ENCODE assay signal across 8 mouse cellular contexts in the genomic region with DNA sequence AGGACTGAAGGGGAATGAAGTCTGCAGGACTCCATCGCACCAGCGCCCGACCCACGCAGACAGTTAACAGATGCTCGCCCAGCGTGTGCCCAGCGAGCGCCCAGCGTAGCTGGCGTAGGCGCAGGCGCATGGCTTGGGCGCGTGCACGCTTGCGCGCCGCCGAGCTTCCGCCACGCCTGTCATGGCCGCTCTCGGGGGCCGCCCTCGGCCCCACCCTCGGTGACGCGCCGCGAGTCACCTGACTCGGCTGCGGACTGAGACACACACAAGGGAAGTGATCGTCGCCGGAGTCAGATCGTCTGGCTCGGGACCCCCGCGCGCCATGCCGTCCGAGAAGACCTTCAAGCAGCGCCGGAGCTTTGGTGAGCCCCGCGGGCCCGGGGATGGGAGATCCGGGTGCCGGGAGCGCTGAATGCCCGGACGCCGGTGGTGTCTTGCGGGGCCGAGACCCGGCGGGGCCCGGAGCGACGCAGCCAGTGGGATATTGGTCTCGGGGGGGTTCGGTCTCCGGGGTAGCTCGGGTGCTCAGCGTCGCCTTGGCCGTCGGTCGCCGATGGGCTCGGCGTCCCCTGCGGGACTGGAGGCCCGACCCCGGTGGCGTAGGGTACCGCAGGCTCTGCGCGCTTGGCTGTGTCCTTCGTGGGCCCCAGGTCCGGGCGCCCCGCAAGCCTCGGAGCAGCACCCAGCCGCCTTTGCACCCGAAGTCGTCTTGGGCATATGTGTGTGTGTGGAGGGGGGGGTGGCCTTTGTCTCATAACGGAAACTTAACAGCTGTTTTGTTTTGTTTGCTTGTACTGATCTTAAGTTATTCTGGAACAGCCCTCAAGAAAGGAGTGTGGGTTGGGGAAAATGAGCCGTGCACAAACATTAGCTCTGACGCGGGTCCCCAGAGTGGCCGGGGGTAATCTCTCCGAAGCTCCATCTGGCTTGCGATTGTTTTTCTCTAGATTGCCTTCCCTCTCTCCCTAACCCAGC. TPM values are rescaled to one million over a fixed set of nuclear protein-coding genes. Genes with fewer than 3 reads are reported as not detected.
A peak's percentile ranks its signal among the peaks of the same experiment; 100 is the strongest.
DNase-seq lines count a peak whose midpoint lies in the region; ATAC-seq and TF ChIP-seq lines count a peak whose summit lies in the region.

Gene Map1lc3b (plus strand): TSS at position 159 of the 975 bp plus-strand sequence.

- intact Hi-C loops in heart, adult 2 months (cut with DNase I) = no loop called here

- no peaks in the 10 kb centered on the region for H3K27me3 ChIP-seq in embryonic facial prominence, embryonic 13.5 days
- H3K27me3 ChIP-seq in heart, adult 2 months (ENCODE audit: control insufficient read depth, insufficient read depth, low read length) = no peaks in the 10 kb centered on the region
- no peaks in the 10 kb centered on the region for H3K27me3 ChIP-seq in limb, embryonic 13.5 days
- H3K27me3 ChIP-seq in midbrain, embryonic 16.5 days (ENCODE audit: control insufficient read depth, insufficient read depth, low read depth, low read length) = no peaks in the 10 kb centered on the region

- peak; percentile 68 for ATAC-seq in embryonic facial prominence, embryonic 13.5 days (ENCODE audit: insufficient number of reproducible peaks, insufficient read depth, low FRiP score, low TSS enrichment, low read depth)
- peak; percentile 88 for ATAC-seq in limb, embryonic 13.5 days (ENCODE audit: low FRiP score, low read depth)
- ATAC-seq in midbrain, embryonic 16.5 days = peak; percentile 83

- H3K4me1 ChIP-seq in embryonic facial prominence, embryonic 13.5 days = peaks cover 26% of the 10 kb centered on the region
- H3K4me1 ChIP-seq in heart, adult 2 months (ENCODE audit: control insufficient read depth, insufficient read depth, low read length) = peaks cover 26% of the 10 kb centered on the region
- peaks cover 23% of the 10 kb centered on the region for H3K4me1 ChIP-seq in limb, embryonic 13.5 days
- peaks cover 25% of the 10 kb centered on the region for H3K4me1 ChIP-seq in midbrain, embryonic 16.5 days (ENCODE audit: control insufficient read depth, insufficient read depth, low read length)

- peak within 1 kb of the TSS; percentile 66 for H3K27ac ChIP-seq in embryonic facial prominence, embryonic 13.5 days
- H3K27ac ChIP-seq in heart, adult 2 months = peak within 1 kb of the TSS; percentile 99
- H3K27ac ChIP-seq in limb, embryonic 13.5 days = peak within 1 kb of the TSS; percentile 39; the same call in 1 of the 2 replicates
- H3K27ac ChIP-seq in midbrain, embryonic 16.5 days (ENCODE audit: low read length) = peak within 1 kb of the TSS; percentile 76

- H3K9ac ChIP-seq in embryonic facial prominence, embryonic 13.5 days = peak within 1 kb of the TSS; percentile 93
- peak within 1 kb of the TSS; percentile 97 for H3K9ac ChIP-seq in heart, adult 2 months (ENCODE audit: low read depth, low read length)
- H3K9ac ChIP-seq in limb, embryonic 13.5 days = peak within 1 kb of the TSS; percentile 93
- peak within 1 kb of the TSS; percentile 87 for H3K9ac ChIP-seq in midbrain, embryonic 16.5 days (ENCODE audit: low read depth, low read length)

- peak; percentile 94 for DNase-seq in 3134 (ENCODE audit: extremely low read depth, insufficient read length, low spot score)
- peak; percentile 96 for DNase-seq in adrenal gland, postnatal 36 days
- peak; percentile 97 to 100 for DNase-seq in heart, adult 2 months
- peak; percentile 92 to 95 for DNase-seq in kidney, adult 8-10 months
- DNase-seq in spleen, postnatal 10 days (ENCODE audit: low spot score in 2 of 2) = peak; percentile 96 to 99

- TF ChIP-seq EP300 in heart, adult 2 months (IDR thresholded peaks at IDR 0.05; ENCODE audit: insufficient read depth, low read depth, low read length) = peak; percentile 86; the same call in 1 of the 2 replicates

- under 1% methylated on average over 94 of the region's 94 CpGs for whole genome bisulfite sequencing in embryonic facial prominence, embryonic 13.5 days
- WGBS in heart, adult 2 months = under 1% methylated on average over 94 of the region's 94 CpGs
- under 1% methylated on average over 93 of the region's 94 CpGs for WGBS in limb, embryonic 13.5 days
- WGBS in midbrain, embryonic 16.5 days = under 1% methylated on average over 82 of the region's 94 CpGs

- peak; percentile 90 for TF ChIP-seq POLR2A in heart, adult 2 months (IDR thresholded peaks at IDR 0.05; ENCODE audit: insufficient read depth, low read depth, low read length)

- H3K4me2 ChIP-seq in embryonic facial prominence, embryonic 13.5 days = peak within 1 kb of the TSS; percentile 90
- H3K4me2 ChIP-seq in limb, embryonic 13.5 days (replicated peaks) = peak within 1 kb of the TSS; percentile 93
- H3K4me2 ChIP-seq in midbrain, embryonic 16.5 days (ENCODE audit: low read length) = peak within 1 kb of the TSS; percentile 95

- H3K36me3 ChIP-seq in embryonic facial prominence, embryonic 13.5 days = peaks cover 22% of the 10 kb centered on the region
- H3K36me3 ChIP-seq in heart, adult 2 months (ENCODE audit: control insufficient read depth, insufficient read depth, low read length) = peaks cover 5% of the 10 kb centered on the region; the same call in 1 of the 2 replicates
- H3K36me3 ChIP-seq in limb, embryonic 13.5 days = peaks cover 22% of the 10 kb centered on the region
- H3K36me3 ChIP-seq in midbrain, embryonic 16.5 days (ENCODE audit: control insufficient read depth, insufficient read depth, low read length) = no peaks in the 10 kb centered on the region; the same call in 1 of the 2 replicates

- no peaks in the 10 kb centered on the region for H3K9me3 ChIP-seq in embryonic facial prominence, embryonic 13.5 days
- peaks cover 5% of the 10 kb centered on the region; the same call in 1 of the 2 replicates for H3K9me3 ChIP-seq in limb, embryonic 13.5 days
- no peaks in the 10 kb centered on the region for H3K9me3 ChIP-seq in midbrain, embryonic 16.5 days (replicated peaks; ENCODE audit: control insufficient read depth, low read length, poor library complexity, severe bottlenecking)

- H3K79me2 ChIP-seq in heart, adult 2 months (replicated peaks; ENCODE audit: control insufficient read depth, insufficient read depth, low read length) = peaks cover 9% of the 10 kb centered on the region

- peak within 1 kb of the TSS; percentile 84 for H3K4me3 ChIP-seq in embryonic facial prominence, embryonic 13.5 days
- peak within 1 kb of the TSS; percentile 82 for H3K4me3 ChIP-seq in heart, adult 2 months
- H3K4me3 ChIP-seq in limb, embryonic 13.5 days = peak within 1 kb of the TSS; percentile 94
- peak within 1 kb of the TSS; percentile 75 for H3K4me3 ChIP-seq in midbrain, embryonic 16.5 days (ENCODE audit: low read depth, low read length)

- TF ChIP-seq CTCF in heart, adult 2 months (IDR thresholded peaks at IDR 0.05) = no peak

RNA-seq across cellular contexts. Expression of gene Map1lc3b, which starts in this region (rescaled TPM):
- total RNA-seq in adrenal gland, postnatal 36 days (2021) = 100 to 1,000 TPM; 179 to 206 TPM
- polyA plus RNA-seq in embryonic facial prominence, embryonic 13.5 days (2015; fragmentation: Nextera tagmentation; extraction: Ambion mirVana) = 206 and 242 TPM in 2 replicates
- total RNA-seq in heart, adult 2 months (2021) = 100 to 1,000 TPM; 235 to 277 TPM
- polyA plus RNA-seq in heart, adult 2 months (2012; rRNA removed) = 129 and 131 TPM in 2 replicates
- 189 and 193 TPM in 2 replicates for polyA plus RNA-seq in limb, embryonic 13.5 days (2015; fragmentation: Nextera tagmentation; extraction: Ambion mirVana)
- 362 and 370 TPM in 2 replicates for polyA plus RNA-seq in midbrain, embryonic 16.5 days (2015; fragmentation: Nextera tagmentation; extraction: Ambion mirVana)

Comparison
In these comparisons a context has a peak if more than half of its experiments do, and no peak if none do; other contexts are left out.
1. Peak in every context shown above with its lines: DNase-seq, ATAC-seq, H3K4me3 ChIP-seq and H3K27ac ChIP-seq.
2. H3K27ac ChIP-seq: peak in every context shown above with its lines; median percentile 99 in heart, adult 2 months; 76 in midbrain, embryonic 16.5 days; 66 in embryonic facial prominence, embryonic 13.5 days; 39 in limb, embryonic 13.5 days.